In the genomic region with DNA sequence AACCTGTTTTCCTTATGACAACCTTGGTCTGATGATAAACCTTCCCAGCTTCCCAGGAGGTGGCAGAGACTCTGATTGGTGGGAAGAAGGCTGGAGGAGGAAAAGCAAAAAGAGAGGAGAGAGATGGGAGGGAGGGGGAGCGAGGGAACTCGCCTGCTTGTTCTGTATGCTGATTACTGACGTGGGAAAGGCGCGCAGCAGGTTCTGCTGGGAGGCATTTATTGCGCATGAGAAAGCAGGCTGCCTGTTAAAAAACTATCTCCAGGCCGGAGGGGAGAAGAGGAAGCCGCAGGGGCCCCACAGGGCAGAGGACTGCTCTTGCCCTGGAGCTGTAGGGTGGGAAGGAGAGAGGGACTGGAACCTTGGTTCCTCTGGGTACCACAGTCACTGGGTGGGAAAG, we compare ENCODE assay signal across 10 mouse cellular contexts. TPM values are rescaled to one million over a fixed set of nuclear protein-coding genes. Genes with fewer than 3 reads are reported as not detected.
DNase-seq lines count a peak whose midpoint lies in the region; ATAC-seq lines count a peak whose summit lies in the region.
"Had no signal": no experiment of that assay in that cellular context is flagged by ENCODE, and none has a peak within 500 bp of the region (broad histone marks: within the 10 kb centered on the region; RNA-seq: fewer than 3 reads in every experiment).

No protein-coding gene starts in this region.

- no peak overlapping the region for H3K4me3 ChIP-seq in limb, embryonic 12.5 days (replicated peaks)
- H3K4me3 ChIP-seq in limb, embryonic 10.5 days = no peak overlapping the region
- no peak overlapping the region for H3K4me3 ChIP-seq in forebrain, embryonic 15.5 days
- no peak overlapping the region for H3K4me3 ChIP-seq in neural tube, embryonic 12.5 days

- H3K4me1 ChIP-seq in limb, embryonic 12.5 days (replicated peaks) = peaks cover 55% of the 10 kb centered on the region
- H3K4me1 ChIP-seq in limb, embryonic 10.5 days = peaks cover 71% of the 10 kb centered on the region
- H3K4me1 ChIP-seq in forebrain, embryonic 15.5 days = peaks cover 34% of the 10 kb centered on the region
- peaks cover 85% of the 10 kb centered on the region for H3K4me1 ChIP-seq in neural tube, embryonic 12.5 days

- 2% methylated on average over 8 of the region's 8 CpGs for WGBS in limb, embryonic 12.5 days
- 5% methylated on average over 8 of the region's 8 CpGs for WGBS in limb, embryonic 10.5 days
- 1% methylated on average over 8 of the region's 8 CpGs for WGBS in forebrain, embryonic 15.5 days
- 1% methylated on average over 8 of the region's 8 CpGs for WGBS in neural tube, embryonic 12.5 days

- H3K27ac ChIP-seq in limb, embryonic 12.5 days = 0 out of 2 replicates have a peak overlapping the region, but pooled peaks have one; percentile 1
- no peak overlapping the region for H3K27ac ChIP-seq in limb, embryonic 10.5 days
- peak overlapping the region; percentile 27; the same call in 1 of the 2 replicates for H3K27ac ChIP-seq in forebrain, embryonic 15.5 days (replicated peaks)
- H3K27ac ChIP-seq in neural tube, embryonic 12.5 days = peak overlapping the region; percentile 32; the same call in 1 of the 2 replicates

- ATAC-seq in limb, embryonic 12.5 days (ENCODE audit: insufficient number of reproducible peaks, insufficient read depth, low FRiP score, low TSS enrichment, low read depth) = no peak
- ATAC-seq in forebrain, embryonic 15.5 days (replicated peaks) = peak; percentile 84
- peak; percentile 22; the same call in 1 of the 2 replicates for ATAC-seq in neural tube, embryonic 12.5 days (ENCODE audit: low FRiP score, low read depth)
- ATAC-seq in erythroid progenitor cell, adult 5-6 weeks (replicated peaks; ENCODE audit: low FRiP score, poor library complexity, severe bottlenecking) = no peak
- no peak for ATAC-seq in CD4-positive, CD25-positive, alpha-beta regulatory T cell, adult 4 months
- ATAC-seq: Patski had no signal

- DNase-seq in limb, embryonic 10.5 days (ENCODE audit: low spot score) = no peak
- peak; percentile 75 to 82 for DNase-seq in left cerebral cortex, adult 9 months (ENCODE audit: low spot score in 2 of 2)
- no peak for DNase-seq in urinary bladder, postnatal 10 days (ENCODE audit: low spot score)

- H3K9ac ChIP-seq in limb, embryonic 12.5 days (replicated peaks) = no peak overlapping the region
- no peak overlapping the region for H3K9ac ChIP-seq in forebrain, embryonic 15.5 days (replicated peaks)
- H3K9ac ChIP-seq in neural tube, embryonic 12.5 days = no peak overlapping the region

- H3K27me3 ChIP-seq in limb, embryonic 12.5 days = peaks cover 30% of the 10 kb centered on the region
- peaks cover 74% of the 10 kb centered on the region for H3K27me3 ChIP-seq in limb, embryonic 10.5 days (ENCODE audit: low read depth, poor library complexity, severe bottlenecking)
- H3K27me3 ChIP-seq in forebrain, embryonic 15.5 days = no peaks in the 10 kb centered on the region
- no peaks in the 10 kb centered on the region for H3K27me3 ChIP-seq in neural tube, embryonic 12.5 days (replicated peaks)
- H3K27me3 ChIP-seq: Patski had no signal

- no peaks in the 10 kb centered on the region for H3K36me3 ChIP-seq in limb, embryonic 12.5 days
- H3K36me3 ChIP-seq in limb, embryonic 10.5 days = no peaks in the 10 kb centered on the region
- H3K36me3 ChIP-seq in forebrain, embryonic 15.5 days = no peaks in the 10 kb centered on the region
- no peaks in the 10 kb centered on the region for H3K36me3 ChIP-seq in neural tube, embryonic 12.5 days

- no peaks in the 10 kb centered on the region for H3K9me3 ChIP-seq in limb, embryonic 12.5 days
- no peaks in the 10 kb centered on the region for H3K9me3 ChIP-seq in limb, embryonic 10.5 days (replicated peaks)
- H3K9me3 ChIP-seq in forebrain, embryonic 15.5 days = no peaks in the 10 kb centered on the region
- H3K9me3 ChIP-seq in neural tube, embryonic 12.5 days = no peaks in the 10 kb centered on the region

- H3K4me2 ChIP-seq in limb, embryonic 12.5 days = no peak overlapping the region
- peak overlapping the region; percentile 25 for H3K4me2 ChIP-seq in forebrain, embryonic 15.5 days (replicated peaks)
- H3K4me2 ChIP-seq in neural tube, embryonic 12.5 days (replicated peaks) = peak overlapping the region; percentile 32

RNA-seq across cellular contexts. Expression of a gene that starts 20.8 kb away (rescaled TPM):
- polyA plus RNA-seq in limb, embryonic 12.5 days (2016; fragmentation: Nextera tagmentation; extraction: Ambion mirVana) = 0.27 and 0.41 TPM in 2 replicates
- polyA plus RNA-seq in limb, embryonic 10.5 days (2016; fragmentation: Nextera tagmentation; extraction: Ambion mirVana) = 0.24 and 0.41 TPM in 2 replicates
- polyA plus RNA-seq in forebrain, embryonic 15.5 days (2015; fragmentation: Nextera tagmentation; extraction: Ambion mirVana) = 1.6 and 2.2 TPM in 2 replicates
- polyA plus RNA-seq in neural tube, embryonic 12.5 days (2016; fragmentation: Nextera tagmentation; extraction: Ambion mirVana) = 2.1 and 2.9 TPM in 2 replicates
- not detected in 2 replicates for total RNA-seq in erythroid progenitor cell, adult 5-6 weeks (2015; ENCODE audit: low replicate concordance)
- total RNA-seq in erythroid progenitor cell, adult 5-6 weeks (2017; ENCODE audit: low replicate concordance) = not detected in 2 replicates
- polyA plus RNA-seq in CD4-positive, CD25-positive, alpha-beta regulatory T cell, adult 4 months (2017; shearing (Covaris generic)) = not detected
- total RNA-seq: neutrophil, adult 5-6 weeks had no signal

RNA-seq across cellular contexts. Expression of a gene that starts 34.2 kb away (rescaled TPM):
- 2.0 and 3.2 TPM in 2 replicates for polyA plus RNA-seq in limb, embryonic 12.5 days (2016; fragmentation: Nextera tagmentation; extraction: Ambion mirVana)
- polyA plus RNA-seq in limb, embryonic 10.5 days (2016; fragmentation: Nextera tagmentation; extraction: Ambion mirVana) = 0.18 and 0.56 TPM in 2 replicates
- polyA plus RNA-seq in forebrain, embryonic 15.5 days (2015; fragmentation: Nextera tagmentation; extraction: Ambion mirVana) = 3.8 and 4.2 TPM in 2 replicates
- polyA plus RNA-seq in neural tube, embryonic 12.5 days (2016; fragmentation: Nextera tagmentation; extraction: Ambion mirVana) = 3.5 and 4.9 TPM in 2 replicates
- total RNA-seq in erythroid progenitor cell, adult 5-6 weeks (2015; ENCODE audit: low replicate concordance) = 0.42 TPM in 1 of 2 replicates, not detected in the other
- total RNA-seq in erythroid progenitor cell, adult 5-6 weeks (2017; ENCODE audit: low replicate concordance) = 0.13 TPM in 1 of 2 replicates, not detected in the other
- not detected for polyA plus RNA-seq in CD4-positive, CD25-positive, alpha-beta regulatory T cell, adult 4 months (2017; shearing (Covaris generic))
- total RNA-seq: neutrophil, adult 5-6 weeks had no signal

Comparison
In these comparisons a context has a peak if more than half of its experiments do, and no peak if none do; other contexts are left out.
1. ATAC-seq: peak in forebrain, embryonic 15.5 days (single experiment) and neural tube, embryonic 12.5 days (single experiment); none in limb, embryonic 12.5 days (single experiment), erythroid progenitor cell, adult 5-6 weeks (single experiment) and CD4-positive, CD25-positive, alpha-beta regulatory T cell, adult 4 months (single experiment).
2. DNase-seq: peak in left cerebral cortex, adult 9 months (2 of 2); none in limb, embryonic 10.5 days (single experiment) and urinary bladder, postnatal 10 days (single experiment).